Mouse (Mus musculus) mesoderm, embryonic 11.5 days (tissue): ENCODE data around the gene Zbtb44.

ENCODE experiments used
- DNase-seq: peaks from one replicate; pipeline ENCODE4 v3.0.0-alpha.2; 2012; ENCODE audit warnings: low read depth, low spot score

The Zbtb44 gene

DNA sequence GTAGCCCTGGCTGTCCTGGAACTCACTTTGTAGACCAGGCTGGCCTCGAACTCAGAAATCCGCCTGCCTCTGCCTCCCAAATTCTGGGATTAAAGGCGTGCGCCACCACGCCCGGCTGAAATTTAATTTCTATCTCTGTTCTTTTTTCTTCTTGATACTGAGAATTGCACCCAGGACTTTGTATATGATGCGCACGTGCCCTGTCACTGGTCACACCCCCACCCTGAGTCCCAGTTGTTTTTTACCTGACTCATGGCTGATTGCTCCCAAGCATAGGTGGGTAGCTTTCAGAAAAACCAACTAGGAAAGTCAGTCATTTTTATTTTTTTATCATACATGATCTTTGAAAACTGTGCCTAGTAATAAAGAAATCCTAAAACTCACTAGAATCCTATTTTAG is 40.3 kb downstream of the Zbtb44 start:
- no peak for DNase-seq

DNA sequence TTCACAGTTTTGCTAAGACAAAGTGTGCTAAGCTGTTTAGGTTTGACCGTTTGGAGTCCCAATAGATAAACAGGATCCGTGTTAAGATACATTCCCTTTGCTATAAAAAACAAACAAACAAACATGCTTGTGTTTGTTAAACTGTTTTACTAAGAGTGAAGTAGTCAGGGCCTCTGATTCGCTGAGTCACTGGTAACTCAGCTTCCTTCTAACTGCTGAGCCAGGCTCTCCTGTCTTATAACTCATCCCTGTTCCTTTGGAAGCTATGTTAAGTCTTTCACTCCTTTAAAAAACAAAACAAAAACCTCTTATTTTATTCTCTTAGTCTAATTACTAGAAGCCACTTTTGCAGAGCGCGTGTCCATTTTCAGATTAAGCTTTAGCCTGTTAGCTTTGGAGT is 41.8 kb downstream of the Zbtb44 start:
- DNase-seq: no peak

DNA sequence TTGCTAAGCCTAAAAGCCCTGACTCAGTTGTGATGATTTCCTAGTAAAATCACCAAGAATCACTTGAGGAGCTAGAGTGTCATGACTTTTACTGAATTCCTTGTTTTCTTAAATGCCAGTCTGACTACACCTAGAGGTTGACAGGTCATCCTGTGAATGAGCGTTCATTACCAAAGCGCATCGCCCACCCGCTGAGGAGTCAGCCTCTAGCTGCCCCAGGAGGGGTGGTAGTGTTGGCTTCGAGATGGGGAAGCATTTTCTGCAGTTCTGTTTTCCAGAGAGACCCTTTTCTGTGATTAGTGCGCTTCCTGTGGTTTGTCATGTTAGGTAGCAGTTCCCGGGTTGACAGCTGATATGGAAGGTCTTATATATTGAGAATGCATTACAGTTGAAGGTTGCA is 43.4 kb downstream of the Zbtb44 start:
- DNase-seq: no peak

DNA sequence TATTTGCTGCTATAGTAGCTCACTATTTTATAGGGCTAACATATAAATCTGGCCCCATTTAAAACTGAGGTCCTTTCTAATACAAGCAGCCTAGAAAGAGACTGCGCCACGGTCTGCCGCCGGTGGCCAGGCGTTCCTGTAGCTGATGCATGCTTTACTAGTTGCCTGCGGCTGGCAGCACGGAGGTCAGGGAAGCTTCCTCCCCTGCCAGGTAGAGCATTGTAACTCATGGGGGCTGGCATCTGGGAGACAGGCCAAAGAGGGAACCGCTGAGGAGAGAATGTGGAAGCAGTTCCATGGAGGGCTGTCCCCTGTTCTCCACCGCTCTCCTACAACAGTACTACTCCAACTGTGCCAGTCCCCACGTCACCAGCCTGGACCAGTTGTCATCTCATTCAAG is 44.4 kb downstream of the Zbtb44 start:
- no peak for DNase-seq

DNA sequence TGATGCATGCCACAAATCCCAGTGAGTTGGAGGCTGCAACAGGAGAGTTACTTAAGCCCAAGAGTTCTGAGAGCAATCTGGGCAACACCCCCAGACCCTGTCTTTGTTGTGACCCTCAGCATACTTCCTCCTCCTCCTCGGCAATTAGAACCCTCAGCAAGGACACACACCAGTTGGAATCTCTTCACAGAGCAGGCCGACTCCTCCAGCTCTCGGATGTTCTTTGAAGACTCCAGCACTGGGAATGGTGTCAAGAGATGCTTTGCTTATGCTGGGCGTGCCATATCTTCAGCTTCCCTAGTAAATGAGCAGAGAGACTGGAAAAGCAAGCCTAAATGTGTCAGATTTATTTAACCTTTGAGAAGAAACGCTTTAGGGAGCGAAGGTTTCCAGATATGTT is 50.3 kb downstream of the Zbtb44 start:
- DNase-seq: no peak

DNA sequence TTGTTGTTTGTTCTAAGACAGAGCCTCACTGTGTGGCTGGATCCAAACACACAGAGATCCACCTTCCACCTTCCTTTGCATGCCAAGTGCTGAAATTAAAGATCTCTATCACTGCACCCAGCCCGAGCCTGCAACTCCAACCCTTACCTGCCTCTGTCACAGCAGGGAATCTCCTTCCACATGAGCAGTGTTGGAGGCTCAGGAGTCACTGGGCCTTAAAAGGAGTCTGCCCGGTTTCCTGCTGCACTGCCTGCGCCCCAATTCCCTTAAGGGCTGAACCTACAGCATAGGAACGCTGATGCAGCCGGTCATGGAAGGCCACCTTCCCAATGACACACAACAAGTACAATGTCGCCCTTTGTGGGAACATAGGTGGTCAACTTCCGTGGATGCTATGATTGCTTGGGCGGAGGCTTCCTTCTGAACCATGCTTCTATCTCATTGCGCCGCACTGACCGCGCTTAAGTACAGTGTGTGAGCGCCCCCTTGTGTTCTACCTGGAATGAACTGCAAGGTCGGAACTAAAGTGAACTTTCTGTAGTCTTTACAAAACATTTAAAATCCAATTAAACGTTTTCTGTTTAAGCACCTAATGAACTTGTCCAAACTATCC is 51.7 kb downstream of the Zbtb44 start:
- peak; percentile 81 for DNase-seq

DNA sequence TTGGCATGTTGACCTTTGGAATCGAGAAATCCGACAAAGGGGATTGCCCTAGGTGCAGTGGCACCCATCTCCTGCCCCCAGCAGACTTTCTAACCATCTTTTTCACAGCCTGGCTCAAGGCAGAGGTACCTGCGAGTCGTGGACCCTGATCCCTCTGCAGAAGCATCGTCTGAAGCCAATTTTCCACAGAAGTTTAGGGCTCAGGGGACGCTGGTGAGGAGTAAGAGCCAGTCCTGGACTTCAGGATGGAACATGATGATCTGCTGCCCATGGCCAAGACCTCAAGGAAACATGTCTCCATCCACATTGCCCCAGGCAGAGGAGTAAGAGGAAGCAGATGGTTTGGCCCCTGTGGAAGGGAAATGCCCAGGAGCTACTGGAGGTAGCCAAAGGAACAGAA is 52.3 kb downstream of the Zbtb44 start:
- DNase-seq: no peak

DNA sequence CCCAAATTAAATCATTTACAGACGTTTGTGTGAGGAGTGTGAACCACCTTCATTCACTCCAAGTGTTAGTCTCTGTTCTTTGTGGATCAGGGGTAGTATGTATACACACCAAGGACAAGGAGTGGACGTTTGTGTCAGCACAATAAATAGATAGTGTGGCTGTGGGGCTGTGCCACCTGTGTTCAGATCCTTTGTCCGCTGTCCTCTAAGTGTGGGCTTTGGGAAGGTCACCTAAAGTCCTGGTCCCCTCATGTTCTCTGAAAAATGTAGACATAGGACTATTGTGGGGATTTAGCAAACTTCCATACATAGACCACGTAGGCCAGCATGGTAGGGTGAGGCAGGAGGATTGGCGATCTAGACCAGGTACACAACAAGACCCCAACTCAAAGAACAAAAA is 55.1 kb downstream of the Zbtb44 start:
- DNase-seq: no peak

DNA sequence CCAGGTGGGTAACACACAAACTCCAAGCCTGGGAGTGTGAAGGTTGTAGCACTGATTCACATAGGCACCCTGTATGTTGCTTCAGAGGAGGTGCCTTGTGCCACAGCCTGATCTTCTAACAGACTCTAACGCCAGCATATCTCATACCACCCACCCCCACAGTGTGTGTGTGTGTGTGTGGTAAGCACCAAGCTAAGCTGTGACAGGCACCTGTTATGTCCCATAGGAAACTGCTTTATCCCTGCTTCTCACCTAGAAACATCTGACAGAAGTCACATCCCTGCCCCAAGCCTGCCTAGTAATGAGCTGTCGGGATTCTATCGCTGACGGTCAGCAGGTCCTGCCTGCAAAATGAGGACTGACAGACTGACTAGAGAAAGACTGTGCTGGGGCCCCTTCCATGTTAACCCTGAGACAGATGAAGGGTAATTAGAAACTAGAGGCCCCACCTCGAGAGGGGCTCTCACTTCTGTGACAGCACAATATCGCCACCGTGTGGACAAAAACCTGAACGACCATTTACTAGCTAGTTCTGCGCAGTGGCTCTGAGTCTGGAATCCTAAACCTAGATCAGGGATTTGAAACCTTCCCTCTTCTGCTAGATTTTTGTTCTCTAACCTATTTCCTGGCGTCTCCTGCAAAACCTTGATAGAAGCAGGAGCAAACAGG is 55.8 kb downstream of the Zbtb44 start:
- peak; percentile 82 for DNase-seq

DNA sequence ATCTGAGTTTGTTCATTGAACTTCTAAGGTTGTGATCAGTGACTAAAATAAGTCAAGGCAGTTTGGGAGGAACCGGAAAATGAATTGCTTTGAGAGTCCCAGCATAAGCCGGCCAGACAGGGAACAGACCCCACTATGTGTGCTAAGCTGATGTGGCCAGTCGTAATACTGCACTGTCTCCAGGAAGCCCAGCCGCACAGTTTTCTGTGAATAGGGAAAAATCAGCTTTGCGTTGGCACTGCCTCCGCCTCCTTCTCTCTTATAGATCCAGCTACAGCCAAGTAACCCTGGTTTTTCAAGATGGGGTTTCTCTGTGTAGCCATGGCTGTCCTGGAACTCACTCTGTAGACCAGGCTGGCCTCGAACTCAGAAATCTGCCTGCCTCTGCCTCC is 56.3 kb downstream of the Zbtb44 start:
- DNase-seq: no peak

DNA sequence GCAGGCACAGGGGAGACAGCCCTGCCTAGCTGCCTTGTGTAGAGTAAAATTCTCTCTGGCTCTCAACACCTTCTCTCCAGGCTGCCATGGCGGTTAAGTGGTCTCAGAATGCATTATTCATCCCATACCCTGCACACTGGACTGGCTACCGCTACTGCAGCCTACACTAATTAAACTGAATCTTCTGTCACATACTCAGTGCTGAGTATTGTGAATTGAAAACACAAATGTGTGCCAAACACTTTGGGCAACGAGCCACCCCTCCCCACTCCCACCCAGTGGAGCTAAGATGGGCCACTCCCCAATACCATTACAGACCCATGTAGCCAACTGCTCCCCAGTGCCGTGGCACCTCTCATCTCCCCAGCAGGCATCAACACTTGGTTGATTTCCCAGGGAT is 57.0 kb downstream of the Zbtb44 start:
- DNase-seq: no peak

DNA sequence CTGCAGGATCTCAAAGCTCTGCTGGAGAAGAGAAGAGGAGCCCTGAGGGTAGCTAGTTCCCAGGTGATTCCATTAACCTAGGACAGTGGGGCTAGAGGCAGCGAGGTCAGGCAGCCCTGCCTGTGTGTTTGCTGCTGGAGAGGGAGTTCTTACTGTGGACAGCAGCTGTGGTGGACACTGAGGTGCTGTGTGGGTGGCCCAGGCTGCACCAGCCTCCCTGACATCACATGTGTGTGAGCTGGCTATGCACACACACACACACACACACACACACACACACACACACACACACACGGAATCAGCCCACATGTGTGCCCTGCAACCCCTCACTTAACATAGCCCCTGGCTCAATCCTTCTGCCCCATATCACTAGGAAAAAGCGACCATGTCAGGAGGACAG is 57.7 kb downstream of the Zbtb44 start:
- no peak for DNase-seq

DNA sequence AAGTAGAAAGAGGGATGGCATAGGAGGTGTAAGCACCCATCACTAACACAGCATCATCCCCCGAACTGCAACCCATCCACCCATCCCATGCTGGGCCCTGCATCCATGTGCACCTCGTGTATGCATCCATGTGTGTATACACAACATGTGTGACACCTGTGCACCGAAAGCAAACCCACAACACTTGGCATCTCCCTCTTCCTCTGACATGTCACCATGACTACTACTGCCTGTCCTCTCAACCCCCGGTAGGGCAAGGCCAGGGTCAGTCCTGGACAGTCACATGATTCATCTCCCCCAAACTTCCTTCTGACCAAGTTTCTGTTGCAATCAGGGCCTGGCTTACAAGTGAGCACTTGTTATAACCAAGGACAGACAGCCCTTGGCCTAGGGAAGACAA is 58.4 kb downstream of the Zbtb44 start:
- DNase-seq: no peak

DNA sequence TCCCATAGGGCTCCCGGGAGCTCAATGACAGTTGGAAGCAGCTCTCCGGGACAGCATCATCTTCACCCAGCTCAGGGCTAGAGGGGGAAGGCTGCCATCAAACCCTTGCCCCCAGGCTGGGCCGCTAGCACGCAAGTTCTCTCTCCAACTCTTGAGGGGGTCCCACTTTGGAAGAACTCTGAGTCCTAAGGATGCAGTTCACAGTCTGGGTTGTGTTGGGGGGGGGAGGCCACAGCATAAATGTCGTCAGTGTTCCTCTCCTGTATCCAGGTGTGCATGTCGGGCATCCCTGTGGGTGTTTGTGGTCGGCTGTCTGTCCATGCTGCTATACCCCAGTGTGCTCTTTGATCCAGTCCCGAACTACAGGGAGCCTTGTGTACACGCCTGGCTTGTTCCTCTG is 59.1 kb downstream of the Zbtb44 start:
- DNase-seq: no peak

DNA sequence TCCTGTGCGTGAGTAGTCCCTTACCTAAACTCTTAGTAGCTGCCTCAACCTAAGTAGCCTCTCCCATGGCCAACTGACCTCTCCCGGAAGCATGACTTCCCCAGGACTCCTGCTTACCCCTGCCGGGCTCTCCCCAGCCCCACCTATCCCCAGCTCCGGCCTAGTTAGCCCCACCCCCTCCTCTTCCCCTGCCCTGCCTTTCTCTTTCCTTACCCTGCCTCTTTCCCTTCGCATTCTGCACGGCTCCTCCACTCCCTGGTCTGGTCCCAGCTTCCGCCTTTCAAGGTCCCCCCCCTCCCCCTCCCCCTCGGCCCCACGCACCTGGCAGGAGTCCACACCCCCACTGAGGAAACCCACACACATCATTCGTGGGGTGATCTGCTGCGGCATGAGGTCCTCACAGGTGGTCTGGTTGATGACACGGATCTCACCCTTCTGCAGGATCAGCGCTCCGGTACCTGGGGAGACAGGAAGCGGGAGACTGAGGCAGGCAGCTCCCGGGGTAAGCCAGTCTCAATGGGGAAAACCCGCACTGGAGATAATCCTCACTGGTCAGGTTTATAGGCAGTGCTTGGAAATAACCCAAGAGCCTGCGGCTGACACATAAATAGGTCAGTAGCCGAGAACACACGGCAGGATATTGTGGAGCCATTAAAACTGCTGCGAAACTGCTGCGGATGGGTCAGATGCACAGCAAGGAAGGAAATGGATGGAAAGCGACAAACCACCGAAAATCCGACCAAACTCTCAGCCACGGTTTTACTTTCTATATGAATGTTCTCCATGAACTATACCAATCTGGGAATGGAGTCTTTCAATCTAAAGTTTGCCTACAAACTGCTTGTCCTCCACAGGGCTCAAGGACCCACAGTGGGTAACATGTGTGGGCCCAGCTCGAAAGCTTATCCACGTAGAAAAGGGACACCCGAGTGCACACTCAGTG is 59.9 kb downstream of the Zbtb44 start:
- no peak for DNase-seq

DNA sequence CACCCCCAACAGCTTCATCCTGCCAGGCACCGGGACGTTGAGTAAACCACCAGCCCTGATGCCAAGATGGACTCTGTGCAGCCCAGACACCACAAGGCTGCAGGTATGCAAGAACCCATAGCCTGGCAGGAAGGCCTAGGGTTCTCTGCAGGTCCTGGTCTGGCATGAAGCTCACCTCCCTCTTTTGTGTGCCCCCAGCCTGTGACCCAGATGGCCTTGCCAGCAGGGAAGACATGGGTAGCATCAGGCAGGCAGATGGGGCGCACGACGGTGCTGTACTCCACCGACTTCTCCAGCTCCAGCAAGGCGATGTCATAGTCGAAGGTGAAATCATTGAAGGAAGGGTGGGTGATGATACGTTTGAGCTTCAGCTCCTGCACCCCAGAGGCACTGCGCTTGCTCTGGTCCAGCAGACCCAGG is 60.7 kb downstream of the Zbtb44 start:
- no peak for DNase-seq

DNA sequence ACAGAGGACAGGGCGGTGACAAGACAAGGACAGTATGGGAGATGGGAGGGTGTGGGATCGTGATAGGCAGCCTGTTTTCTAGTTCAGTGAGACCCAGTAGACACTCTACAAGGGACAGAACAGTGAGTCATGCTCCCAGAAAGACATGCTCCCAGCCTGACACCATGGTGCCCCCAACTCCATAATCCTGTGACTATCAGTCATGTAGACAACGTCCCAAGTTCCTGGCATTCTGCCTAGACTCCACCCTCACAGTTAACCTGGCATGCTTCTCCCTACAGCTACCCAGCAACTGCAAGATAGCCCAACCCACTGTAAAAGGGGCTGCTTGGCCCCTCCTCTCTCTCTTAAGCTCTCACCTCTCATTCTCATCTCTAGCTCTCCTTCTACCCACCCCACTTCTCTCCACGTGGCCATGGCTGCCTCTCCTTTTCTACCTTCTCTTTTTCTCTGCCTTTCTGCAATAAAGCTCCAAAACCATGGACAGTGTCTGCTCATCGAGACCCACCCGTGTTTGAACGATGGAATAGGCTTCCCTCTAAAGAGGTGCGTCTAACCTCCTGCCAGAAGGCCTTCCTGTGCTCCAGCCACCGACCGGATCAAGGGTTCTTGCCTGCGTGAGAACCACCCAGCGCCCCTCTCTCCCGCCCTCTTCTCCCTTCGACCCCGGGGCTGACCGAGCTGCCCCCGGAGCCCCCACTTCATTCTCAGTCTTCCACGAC is 61.8 kb downstream of the Zbtb44 start:
- no peak for DNase-seq

DNA sequence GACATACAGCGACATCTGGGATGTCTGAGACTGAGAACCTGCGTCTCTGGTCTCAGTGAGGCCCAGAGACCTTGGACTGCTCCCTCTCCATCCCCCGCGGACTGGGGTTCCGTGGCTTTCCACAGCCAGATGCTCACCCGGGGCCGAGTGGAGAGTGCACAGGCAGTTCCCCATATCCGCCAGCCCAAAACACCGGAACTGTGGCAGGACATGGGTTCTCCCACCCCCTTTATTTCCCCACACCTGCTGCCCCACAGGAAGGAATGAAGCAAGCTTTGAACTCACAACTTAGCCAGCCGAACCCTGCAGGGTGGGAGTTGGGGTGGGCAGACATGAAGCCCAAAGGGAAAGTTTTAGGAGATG is 62.4 kb downstream of the Zbtb44 start:
- DNase-seq: no peak

DNA sequence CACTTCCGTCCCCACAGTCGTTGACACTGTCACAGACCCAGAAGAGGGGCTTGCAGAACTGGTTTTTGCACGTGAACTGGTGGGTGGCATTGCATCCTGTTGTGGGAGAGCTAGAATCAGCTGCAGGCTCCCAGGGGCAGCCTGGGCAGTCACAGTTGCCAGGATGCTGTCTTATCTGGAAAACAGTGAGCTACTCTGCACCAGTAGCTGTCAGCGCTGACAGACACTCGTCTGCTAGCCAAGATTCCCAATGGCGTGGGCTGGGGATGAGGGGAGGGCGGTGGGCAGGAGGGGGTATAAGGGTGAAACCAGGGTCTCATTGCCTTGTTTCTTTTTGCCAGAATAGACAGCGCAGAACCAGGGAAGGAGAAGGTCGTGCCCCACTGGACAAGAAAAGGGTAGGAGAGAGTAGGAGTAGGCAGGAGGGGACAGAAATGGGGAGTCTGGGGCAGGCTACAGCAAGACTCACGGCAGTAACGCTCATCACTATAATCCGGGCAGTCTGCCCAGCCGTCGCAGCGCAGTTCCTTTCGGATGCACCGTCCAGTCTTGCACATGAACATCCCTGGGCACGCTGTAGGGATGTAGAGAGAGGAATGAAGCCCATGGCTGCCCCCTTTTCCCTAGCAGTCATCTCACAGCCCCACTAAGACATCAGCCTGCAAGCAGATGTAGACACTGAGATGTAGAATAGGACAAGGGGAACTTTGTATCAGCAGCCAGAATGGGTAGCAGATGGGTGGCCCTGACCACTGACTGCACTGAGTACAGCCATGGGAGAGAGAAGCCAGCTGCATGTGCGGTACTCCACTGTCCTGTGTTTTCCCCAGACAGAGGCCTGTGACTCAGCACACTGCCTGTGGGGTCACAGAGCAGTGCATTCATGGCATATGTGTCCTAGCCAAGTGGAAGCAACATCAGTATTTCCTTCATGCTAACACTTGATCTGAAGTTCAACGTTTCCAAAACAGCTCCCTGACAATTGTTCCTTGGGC is 66.9 kb downstream of the Zbtb44 start:
- no peak for DNase-seq

DNA sequence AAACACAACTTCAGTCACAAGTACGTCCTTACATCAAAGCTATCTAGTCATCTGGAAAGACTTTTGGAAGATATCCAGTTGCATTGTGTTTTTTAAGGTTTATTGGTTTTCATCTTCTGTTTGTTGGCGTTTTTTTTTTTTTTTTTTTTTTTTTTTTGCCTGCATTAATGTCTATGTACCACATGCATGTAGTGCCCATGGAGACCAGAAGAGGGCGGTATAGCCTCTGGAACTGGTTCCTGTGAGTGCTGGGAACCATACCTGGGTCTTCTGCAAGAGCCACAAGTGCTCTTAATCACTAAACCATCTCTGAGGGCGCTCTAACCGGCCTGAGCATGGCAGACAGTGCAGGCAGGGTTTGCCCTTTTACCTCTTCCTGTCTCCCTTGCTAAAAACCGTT is 67.7 kb downstream of the Zbtb44 start:
- no peak for DNase-seq

DNA sequence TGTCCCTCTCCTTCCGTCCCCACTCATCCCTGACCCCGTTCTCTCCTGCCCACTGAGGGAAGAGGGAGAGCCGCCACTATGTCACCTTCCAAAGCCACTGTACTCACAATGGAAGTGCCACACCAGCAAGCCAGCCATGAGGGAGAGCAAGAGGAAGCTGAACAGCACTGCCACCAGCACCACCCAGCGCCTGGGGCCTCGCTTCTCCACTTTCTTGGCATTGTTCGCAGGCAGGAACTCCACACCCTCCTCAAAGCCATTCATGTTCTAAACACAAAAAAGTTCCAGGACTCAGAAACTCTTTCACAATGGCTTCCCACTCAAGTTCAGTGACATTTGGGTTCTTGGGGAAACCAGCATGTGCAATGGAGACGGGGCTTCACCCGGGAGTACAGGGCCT is 78.0 kb downstream of the Zbtb44 start:
- no peak for DNase-seq
